Mouse (Mus musculus): ENCODE data around the gene Cdsn.

GRCm38 (mm10) chr17:35551881-35552414 lies at the start of gene Cdsn:
- TF ChIP-seq POLR2A (IDR thresholded peaks at IDR 0.05; ENCODE audit: low read depth, low read length), result no peak
- TF ChIP-seq CTCF (IDR thresholded peaks at IDR 0.05; ENCODE audit: extremely low read depth, insufficient read depth, insufficient read length, insufficient replicate concordance), result no peak

All from spleen, adult 2 months (tissue).